Mouse (Mus musculus) heart, adult 2 months (tissue): ENCODE measurements around the gene Slit3.

Experiments used
- CTCF ChIP-seq: fragments of 200-600 bp; IDR thresholded peaks from 2 replicates; pipeline ENCODE4 v1.8.1; 2022; ENCODE audit warnings: antibody characterized with exemption, mild to moderate bottlenecking, moderate library complexity
- POLR2A ChIP-seq: fragments of 200-500 bp; IDR thresholded peaks from 2 replicates; pipeline ENCODE4 v1.6.1; 2011; ENCODE audit warnings: mild to moderate bottlenecking, low read depth, low read length, control low read depth; ENCODE audit not compliant: insufficient read depth

DNA sequence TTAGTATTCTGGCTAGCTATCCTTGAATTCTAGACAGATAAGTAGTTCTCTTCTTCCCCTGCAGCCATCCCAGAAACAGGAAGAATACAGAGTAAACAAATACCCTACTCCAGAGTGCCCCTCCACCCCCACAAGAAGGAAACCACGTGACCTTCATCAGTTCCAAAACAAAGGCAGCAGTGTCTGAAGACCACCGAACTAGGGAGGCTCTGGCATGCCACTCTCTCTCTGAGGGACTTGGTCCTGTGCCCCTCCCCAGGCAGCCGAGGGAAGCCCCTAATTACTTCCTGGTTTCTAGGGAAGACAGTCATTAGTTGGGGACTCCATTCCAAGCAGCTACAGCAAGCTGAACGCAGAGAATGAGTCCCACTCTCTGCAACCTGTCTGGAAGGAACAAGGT is 391.7 kb downstream of the Slit3 start:
- TF ChIP-seq POLR2A: no peak
- TF ChIP-seq CTCF: no peak
